Mouse (Mus musculus): ENCODE measurements at regions not wholly inside any gene's neighbourhood (a gene's known extent, or its start where the extent isn't known, plus 50 kb on each side); places are given as distances from the start of the nearest gene placed in this dataset.
"Not testable (repeated sequence)": the region's sequence is repeated elsewhere in the genome, so short reads cannot be mapped to it uniquely, and the experiment has no call there.

DNA sequence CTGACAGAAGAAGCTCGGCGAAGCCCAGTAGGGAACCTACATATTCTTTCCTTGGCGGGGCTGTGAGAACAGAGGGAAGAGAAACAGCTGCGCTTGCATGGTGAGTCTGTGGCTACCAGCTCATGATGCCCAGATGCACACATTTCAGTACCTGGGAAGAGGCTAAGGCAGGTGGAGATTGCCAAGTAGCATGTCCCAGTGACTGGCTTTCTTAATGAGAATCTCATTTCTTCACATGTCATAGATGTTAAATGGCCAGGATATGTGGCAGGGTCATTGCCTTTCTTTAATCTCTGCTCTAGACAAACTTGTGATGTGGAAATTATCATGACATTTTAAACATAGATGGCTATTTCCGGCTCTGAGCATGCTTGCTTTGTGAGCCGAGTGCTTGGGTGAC lies 109.5 kb upstream of the Tns3 start:
- ATAC-seq (replicated peaks; ENCODE audit: low FRiP score, low TSS enrichment, poor library complexity, severe bottlenecking) = no peak

DNA sequence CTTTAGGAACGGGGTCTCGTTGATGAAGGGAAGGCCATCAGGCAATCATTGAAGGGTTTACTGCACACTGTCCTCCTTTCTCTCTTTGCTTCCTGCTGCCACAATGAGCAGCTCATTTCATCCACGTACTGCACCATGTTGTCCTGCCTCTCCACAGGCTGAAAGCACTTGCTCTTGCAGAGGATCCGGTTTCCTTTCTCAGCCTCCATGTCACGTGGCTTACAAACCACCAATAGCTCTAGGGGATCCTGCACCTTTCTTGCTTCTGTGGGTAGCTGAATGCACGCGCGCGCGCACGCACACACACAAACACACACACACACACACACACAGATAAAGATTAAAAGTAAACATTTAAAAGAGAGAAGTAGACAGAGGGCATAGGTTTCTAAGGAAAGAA lies 108.9 kb upstream of the Tns3 start:
- no peak for ATAC-seq (replicated peaks; ENCODE audit: low FRiP score, low TSS enrichment, poor library complexity, severe bottlenecking)

DNA sequence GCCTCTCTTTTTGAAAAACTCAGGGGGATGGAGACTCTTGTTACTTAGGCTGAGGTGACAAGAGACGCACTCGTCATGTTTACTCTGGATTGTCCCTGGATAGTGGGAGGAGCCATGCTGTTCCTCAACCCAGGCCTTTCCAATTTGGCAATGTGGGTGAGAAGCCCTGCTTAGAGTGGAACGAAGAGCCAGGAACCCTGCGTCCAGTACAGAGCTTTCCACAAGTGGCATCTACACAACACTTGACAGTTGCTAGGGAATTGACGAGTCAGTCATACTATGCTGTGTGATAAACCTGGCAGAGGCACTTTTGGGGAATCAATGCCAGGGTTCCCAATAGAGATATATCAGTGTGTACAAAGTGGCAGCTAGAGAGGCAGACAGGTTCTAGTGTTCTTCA lies 108.2 kb upstream of the Tns3 start:
- ATAC-seq (replicated peaks; ENCODE audit: low FRiP score, low TSS enrichment, poor library complexity, severe bottlenecking) = no peak

DNA sequence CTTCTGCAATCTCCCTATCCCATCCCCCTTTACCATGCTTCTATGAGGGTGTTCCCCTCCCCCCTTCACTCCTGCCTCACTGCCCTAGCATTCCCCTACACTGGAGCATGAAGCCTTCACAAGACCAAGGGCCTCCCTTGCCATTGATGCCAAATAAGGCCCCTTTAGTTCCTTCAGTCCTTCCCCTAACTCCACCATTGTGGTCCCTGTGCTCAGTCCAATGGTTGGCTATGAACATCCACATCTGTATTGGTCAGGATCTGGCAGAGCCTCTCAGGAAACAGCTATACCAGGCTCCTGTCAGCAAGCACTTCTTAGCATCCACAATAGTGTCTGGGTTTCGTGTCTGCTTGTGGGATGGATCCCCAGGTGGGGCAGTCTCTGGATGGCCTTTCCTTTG lies 104.4 kb upstream of the Tns3 start:
- ATAC-seq (replicated peaks; ENCODE audit: low FRiP score, low TSS enrichment, poor library complexity, severe bottlenecking) = not testable (repeated sequence)

DNA sequence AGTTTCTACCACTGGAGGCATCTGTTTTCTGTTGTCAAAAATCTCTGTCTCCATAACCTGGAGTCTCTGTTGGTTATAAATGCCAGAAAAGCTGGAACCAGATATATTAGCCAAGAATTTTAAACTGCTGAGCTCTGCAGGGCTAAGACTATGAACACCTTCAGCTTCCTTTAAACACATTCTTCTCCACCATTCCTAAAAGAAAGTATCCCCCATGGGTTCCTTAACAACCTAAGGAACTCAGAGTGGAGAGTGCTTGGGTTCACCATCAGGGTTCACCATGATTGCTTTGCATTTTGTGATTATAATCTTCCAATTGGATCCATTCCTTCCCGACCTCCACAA lies 101.2 kb upstream of the Tns3 start:
- ATAC-seq (replicated peaks; ENCODE audit: low FRiP score, low TSS enrichment, poor library complexity, severe bottlenecking) = no peak

DNA sequence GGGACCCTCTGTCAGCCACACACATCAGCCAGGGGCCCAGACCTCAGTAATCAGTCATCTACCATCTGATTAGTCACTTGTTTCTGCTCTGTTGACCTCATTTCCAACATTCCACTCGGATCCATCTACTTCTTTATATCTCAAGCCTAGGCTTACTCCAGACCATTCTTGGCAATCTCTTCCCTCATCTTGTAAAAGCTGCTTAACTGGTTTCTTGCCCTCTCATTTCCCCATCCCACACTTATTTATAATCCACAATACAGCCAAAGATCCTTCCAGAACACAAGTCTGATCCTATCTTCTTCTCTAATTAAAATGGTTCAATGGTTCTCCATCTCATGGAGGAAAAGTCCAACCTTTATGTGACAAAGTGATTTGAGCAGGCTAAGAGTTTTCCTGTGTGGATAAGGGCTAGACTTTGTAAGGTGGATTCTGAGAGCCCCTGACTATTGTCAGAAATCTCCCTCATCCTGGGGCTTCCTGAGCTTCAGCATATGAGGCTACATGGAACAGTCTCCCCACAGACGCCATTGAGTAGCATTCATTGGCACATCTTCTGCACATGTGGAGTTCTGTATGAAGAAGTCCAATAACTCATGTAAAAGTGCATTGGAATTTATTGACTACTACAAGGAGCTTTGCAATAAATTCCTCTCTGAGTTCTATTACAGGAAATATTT lies 100.7 kb upstream of the Tns3 start:
- no peak for ATAC-seq (replicated peaks; ENCODE audit: low FRiP score, low TSS enrichment, poor library complexity, severe bottlenecking)

DNA sequence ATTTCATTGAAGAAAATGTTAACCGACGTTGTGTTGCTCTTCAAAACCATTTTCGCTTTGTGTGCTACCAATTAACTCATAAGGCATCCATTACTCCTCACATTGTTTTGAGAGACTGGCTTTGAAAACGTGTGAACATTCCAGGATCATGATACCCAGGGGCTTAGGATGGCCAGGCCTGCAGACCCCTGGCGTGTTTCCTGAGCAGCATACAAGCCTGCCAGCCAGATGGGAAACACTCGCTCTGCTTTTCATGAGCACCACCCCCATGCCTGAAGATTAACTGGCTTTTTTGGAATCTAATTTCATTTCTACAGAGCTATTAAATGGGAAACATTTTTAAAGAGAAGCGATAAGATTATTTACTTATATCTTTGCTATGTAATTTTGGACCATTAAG lies 99.1 kb upstream of the Tns3 start:
- no peak for ATAC-seq (replicated peaks; ENCODE audit: low FRiP score, low TSS enrichment, poor library complexity, severe bottlenecking)

DNA sequence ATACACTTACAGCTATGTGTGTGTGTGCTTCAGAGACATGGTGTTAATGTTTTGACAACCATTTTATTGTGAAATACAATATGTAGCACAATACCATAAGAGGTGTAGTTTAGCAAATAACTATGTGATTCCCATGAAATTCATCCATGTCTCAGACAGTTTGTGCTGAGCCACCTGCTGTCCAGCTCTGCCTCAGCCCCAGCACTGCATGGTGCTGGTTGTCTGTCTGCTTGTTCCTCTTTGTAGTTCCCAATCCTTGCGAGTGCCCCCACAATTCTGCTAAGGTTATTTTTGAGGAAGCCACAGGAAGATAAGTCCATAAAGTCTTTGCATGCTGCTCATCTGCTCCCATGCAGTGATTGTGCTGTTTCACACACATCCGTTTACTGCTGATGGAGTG lies 97.8 kb upstream of the Tns3 start:
- no peak for ATAC-seq (replicated peaks; ENCODE audit: low FRiP score, low TSS enrichment, poor library complexity, severe bottlenecking)

DNA sequence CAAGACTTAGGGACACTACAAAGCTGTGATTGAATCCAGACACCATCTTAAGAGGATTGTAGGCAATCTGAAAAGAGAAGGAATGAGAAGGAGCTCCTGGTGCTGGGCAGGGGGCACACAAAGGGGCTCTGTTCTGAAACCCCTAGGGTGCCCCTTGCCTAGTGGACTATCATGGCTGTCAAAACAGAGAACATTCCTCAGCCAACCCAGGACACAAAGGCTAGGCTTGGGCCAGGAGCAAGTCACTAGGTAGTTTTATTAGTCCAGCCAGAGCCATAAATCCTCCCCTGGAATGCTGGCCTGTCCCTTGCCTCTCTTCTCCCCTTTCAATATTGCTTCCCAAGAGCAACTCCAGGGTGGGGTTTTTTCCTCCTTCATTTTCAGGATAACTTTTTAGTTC lies 97.3 kb upstream of the Tns3 start:
- ATAC-seq (replicated peaks; ENCODE audit: low FRiP score, low TSS enrichment, poor library complexity, severe bottlenecking) = no peak

DNA sequence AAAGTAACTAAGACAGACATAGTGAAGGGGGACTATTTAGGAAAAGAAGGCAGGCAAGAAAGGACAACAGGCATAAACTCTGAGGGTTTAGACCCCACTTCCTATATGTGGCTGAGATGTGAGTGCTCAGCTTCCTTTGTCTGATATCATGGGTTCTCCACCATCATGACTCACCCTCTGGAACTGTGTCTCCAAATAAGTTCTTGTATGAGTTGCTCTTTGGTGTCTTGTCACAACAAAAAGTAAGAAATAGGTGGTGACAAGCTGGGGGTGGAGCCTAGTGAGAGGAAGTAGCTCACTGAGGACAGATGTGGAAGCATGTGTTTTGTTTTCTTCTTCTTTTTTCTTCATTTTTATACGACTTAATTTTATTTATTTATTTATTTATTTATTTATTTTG lies 95.5 kb upstream of the Tns3 start:
- ATAC-seq (replicated peaks; ENCODE audit: low FRiP score, low TSS enrichment, poor library complexity, severe bottlenecking) = no peak

DNA sequence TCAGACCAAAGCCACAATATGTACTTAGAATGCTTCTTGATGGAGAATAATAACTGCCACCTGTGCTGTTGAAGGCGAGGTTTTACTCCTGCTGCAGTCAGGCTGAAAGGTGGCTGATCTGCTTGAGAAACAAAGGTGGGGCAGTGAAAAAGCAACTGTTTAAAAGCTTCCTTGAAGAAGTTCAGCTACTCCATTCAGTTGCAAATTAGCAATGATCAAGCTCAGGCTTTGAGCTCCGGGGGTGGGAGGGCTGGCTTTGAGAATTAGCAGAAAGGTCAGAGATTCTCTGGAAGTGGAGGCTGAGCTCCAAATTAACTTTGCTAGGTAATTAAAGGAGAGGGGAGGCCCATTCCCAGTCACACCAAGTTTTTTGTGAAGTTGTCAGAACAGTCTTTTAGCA lies 90.2 kb upstream of the Tns3 start:
- ATAC-seq (replicated peaks; ENCODE audit: low FRiP score, low TSS enrichment, poor library complexity, severe bottlenecking) = not testable (repeated sequence)

DNA sequence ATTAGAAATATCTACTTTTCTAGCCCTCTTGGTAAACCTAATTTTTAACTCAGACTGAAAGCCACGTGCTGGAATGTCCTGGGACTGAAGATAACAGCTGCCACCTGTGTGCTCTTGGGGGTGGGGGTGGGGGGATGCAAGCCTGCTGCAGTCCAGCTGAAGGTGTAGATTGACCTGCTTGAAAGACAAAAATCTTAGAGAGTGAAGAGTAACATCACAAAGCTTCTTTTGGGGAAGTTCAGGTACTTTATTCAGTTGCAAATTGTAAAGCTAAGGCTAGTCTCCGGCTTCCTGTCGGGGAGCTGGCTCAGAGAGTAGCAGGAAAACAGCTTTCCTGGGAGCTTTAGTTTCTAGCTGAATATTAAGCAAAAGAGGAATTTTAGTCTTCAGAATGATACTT lies 71.4 kb upstream of the Tns3 start:
- not testable (repeated sequence) for ATAC-seq (replicated peaks; ENCODE audit: low FRiP score, low TSS enrichment, poor library complexity, severe bottlenecking)

DNA sequence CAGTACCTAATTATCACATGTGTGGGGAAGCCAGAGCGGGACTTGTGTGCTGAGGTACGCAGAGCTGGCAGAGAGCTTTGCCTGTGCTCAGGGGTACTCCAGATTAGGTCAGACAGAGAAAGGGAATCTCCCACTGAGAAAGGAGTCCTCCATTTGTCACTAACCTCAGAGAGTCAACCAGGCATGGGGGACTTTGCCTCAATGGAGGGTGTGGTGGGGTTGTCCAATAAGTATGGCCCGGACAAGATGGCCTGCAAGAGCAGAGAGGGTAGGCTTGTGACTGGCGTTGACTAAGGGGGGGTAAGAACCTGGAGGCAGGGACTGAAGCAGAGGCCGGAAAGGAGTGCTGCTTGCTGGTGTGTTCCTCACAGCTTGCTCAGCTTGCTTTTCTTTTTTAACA lies 62.7 kb upstream of the Tns3 start:
- ATAC-seq (replicated peaks; ENCODE audit: low FRiP score, low TSS enrichment, poor library complexity, severe bottlenecking) = no peak

DNA sequence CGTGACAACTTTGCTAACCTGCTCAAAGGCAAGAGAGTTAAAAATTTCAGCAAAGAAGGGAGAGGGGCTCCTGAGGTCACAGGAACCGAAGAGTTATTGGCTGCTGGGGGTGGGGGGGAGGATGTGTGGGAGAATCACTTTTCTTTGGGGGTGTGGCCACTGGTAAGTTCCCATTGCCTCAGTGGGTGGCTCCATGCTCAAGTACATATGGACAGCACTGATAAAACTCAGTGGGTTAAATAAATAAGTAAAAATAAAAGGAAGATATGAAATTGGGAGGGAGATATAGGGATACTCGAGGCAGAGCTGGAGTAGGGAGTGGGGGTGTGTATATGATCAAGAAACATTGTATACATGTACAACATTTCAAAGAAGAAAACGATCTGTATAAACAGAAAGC lies 61.2 kb upstream of the Tns3 start:
- peak; percentile 69 for ATAC-seq (replicated peaks; ENCODE audit: low FRiP score, low TSS enrichment, poor library complexity, severe bottlenecking)

DNA sequence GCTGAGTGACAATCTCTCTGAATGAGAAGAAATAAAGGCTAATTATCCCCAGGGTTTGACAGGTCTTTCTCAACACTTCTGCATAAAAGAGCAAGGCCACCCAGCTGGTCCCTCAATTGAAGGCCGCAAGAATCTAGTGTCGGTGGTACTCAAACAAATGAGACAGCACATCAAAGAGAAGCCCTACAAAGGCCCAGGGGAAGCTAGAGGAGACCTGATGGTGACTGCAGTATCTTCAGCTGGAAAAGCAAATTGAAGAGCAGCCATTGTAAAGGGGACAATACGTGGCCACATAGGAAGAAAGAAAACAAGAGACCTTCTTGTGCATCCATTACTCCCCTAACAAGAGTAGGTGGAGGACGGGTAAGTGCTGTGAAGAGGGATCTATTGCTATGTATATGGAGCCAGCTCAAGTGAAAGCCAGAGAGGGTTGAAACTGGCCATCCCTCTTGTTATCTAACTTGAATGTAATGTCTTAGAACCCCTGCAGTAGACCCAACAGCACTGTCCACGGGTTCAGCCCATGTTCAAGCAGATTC lies 58.8 kb upstream of the Tns3 start:
- ATAC-seq (replicated peaks; ENCODE audit: low FRiP score, low TSS enrichment, poor library complexity, severe bottlenecking) = no peak

DNA sequence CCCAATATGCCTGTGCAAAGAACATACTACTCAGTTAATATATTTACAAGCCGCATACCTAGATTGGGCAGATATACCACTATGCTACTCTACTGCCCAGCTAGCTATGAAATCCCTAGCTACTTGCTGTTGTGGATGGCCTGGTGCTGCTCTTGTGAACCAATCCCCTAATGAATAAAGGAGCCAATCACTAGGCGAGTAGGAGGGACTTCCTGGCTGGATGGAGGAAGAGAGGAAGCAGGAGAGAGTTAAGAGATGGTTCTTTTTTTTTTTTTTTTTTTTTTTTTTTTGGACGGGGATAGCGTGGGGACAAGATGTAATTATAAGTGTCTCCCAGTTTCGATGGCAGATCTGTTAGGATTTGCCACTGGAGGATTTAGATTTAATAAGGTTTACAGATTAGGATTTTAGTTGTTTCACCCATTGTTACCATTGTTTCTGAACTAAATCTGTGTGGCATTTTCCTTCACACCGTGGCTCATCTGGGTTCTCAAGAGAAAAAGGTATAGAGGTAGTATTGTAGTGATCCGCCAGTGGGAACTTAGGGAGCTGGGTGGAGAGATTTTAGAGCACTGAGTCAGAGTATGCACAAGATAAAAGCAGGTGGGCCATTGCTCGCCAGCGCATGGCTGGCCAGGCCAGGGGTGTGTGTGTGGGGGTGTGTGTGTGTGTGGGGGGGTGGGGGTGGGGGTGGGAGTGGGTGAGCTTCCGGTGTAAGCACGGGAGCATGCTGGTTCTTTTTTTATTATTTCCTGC lies 55.1 kb upstream of the Tns3 start:
- no peak for ATAC-seq (replicated peaks; ENCODE audit: low FRiP score, low TSS enrichment, poor library complexity, severe bottlenecking)

DNA sequence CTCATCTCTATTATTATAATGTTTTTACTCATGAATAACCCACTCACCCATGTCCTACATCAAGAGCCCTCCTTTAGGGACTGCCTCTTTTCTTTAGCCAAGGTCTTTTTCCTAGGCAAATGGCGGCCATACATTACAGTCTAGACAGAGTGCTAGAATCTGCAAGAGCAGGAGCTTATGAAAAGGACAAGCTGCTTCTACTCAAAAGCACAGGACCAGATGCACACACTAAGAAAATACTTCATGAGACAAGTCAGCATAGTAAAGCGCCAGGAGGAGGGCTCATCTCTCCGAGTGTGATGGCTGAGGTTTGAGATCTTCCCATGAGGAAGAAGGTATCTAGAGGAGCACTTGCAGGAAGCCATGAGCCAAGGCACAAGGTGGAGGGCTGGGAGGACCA lies 53.4 kb upstream of the Tns3 start:
- ATAC-seq (replicated peaks; ENCODE audit: low FRiP score, low TSS enrichment, poor library complexity, severe bottlenecking) = no peak

DNA sequence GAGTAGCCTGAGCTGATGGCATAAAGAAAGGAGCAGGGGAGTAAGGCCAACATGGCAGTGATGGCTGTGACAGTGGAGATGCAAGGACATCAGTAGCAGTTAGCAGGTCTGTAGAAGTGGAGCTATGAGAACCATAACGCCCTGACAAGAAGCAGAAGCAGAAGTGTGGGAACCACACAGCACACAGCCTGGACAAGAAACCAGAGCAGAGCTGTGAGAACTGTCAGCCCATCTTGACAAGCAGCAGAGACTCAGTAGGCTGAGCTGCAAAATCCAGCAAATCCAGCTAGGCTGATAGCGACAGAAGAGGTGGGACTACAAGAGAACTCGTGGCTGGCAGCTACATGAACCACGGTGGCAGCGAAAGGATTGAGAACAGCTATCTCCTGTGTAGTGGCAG lies 52.5 kb upstream of the Tns3 start:
- ATAC-seq (replicated peaks; ENCODE audit: low FRiP score, low TSS enrichment, poor library complexity, severe bottlenecking) = no peak

DNA sequence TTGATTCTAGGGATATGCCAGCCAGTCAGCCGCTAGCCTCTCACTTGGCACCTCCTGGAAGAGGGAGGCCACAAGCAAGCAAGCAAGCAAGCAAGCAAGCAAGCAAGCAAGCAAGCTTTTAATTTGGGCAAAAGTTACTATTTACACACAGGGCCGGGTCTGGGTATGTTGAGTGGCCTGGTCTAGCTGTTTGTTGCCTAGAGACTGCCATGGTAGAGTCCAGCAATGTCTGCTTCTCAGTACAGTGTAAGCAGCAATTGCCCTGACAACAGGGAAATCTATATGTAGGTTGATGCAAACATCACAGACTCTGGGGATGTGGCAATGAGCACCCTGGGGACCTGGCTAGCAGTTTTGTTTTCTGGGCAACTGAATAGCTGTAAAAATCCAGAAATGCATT lies 51.4 kb upstream of the Tns3 start:
- ATAC-seq (replicated peaks; ENCODE audit: low FRiP score, low TSS enrichment, poor library complexity, severe bottlenecking) = no peak

All from megakaryocyte-erythroid progenitor cell, adult 5-6 weeks (primary cell).